Mouse (Mus musculus) right cerebral cortex, postnatal 10 days (tissue): ENCODE data around the gene Xirp1.

Source experiments
- DNase-seq, 2 experiments: peaks; one replicate each; pipeline ENCODE4 v3.0.0; 2021; ENCODE audit warnings: low spot score in 2 of 2

The Xirp1 gene

DNA sequence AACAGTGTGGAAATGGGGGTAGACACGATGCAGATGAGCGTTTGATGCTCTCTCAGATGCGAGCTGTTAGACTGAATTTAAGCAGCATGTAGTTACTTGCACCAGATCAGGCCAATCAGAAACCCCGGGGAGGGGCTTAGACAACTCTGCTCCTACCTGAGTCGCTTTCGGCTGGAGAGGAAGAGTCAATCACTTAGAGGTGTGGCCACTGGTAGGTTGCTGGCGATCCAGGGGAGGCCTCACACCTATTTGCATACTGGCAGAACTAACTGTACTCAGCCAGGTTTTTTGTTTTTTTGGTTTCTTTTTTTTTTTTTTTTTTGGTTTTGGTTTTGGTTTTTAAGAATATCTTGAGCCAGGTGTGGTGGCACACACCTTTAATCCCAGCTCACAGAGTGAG is 35.1 kb downstream of the Xirp1 start:
- no peak for DNase-seq

- DNase-seq, result no peak
Measured at GRCm38 (mm10) chr9:119985881-119986574, 37.4 kb downstream of the Xirp1 start.

- no peak for DNase-seq
Measured at GRCm38 (mm10) chr9:119984536-119985011, 38.8 kb downstream of the Xirp1 start, which contains the start of gene Csrnp1. TSS of gene Csrnp1 (minus strand) at chr9:119984658.

DNA sequence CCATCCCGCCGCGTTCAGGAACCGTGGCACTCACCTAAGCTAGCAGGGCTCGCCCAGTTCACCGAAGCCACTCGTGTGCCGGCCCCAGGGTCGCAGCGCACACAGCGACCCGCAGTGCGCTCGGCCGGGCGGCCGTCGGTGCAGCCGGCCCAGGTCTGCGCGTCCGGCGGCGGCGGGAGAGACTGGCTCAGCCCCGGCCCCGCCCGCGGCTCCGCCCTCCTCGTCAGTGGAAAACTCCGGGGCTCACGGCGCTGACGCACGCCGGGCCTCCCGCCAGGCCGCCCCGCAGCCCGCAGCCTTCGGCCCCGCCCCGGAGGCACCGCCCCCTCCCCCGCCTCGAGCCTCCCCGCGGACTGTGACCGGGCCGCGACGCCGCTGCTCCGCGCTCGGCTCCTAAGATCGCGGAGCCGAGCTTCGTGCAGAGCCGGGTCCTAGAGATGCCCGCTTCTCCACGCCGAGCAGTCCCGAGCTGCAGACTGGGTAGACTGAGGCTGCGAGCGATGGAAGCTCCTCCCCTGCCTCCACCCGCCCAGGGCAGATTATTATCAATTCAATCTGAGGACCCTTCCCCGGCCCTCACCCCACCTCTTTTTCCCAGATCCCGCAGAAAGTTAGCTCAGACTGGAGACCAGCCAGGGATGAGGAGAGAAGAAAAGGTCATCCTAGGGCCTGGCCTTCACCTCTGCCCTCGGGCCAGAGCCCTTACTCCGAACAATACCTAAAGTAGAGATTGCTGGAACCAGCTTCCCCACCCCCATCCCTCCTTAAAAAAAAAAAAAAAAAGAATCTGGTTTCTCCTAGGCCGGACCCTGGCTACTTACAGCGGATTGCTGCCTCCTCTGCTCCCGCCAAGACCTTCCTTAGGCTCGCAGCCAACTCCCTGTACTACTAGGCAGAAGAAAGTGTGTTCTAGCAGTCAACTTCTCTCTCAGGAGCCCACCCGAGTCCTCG is 39.5 kb downstream of the Xirp1 start:
- peak; percentile 88 to 90 for DNase-seq

- peak in 1 of 2 experiments; percentile 53 for DNase-seq
Measured at GRCm38 (mm10) chr9:119982956-119983551, 40.3 kb downstream of the Xirp1 start.

- peak; percentile 63 to 70 for DNase-seq
Measured at GRCm38 (mm10) chr9:119982241-119982811, 41.1 kb downstream of the Xirp1 start.

- peak; percentile 66 to 69 for DNase-seq
Measured at GRCm38 (mm10) chr9:119981183-119982179, 41.9 kb downstream of the Xirp1 start.

GRCm38 (mm10) chr9:119980770-119981182 is 42.6 kb downstream of the Xirp1 start:
- DNase-seq, result peak in 1 of 2 experiments; percentile 57

DNA sequence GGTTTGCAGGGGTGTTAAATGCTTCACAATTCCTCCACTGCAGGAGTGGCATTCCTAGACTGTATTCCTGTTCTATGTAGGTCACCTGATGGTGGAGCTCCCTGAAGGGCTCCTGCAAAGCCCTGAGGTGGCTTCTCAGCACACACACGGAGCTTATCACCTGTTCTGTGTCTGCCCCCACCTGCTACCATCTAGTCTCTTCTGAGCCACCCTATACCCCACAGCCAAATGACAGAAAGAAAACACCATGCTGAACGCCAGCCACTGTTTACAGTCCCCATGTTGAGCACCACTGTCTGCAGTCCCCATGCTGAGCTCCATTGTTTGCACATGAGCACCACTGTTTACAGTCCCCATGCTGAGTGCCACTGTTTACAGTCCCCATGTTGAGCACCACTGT is 43.6 kb downstream of the Xirp1 start:
- no peak for DNase-seq

- peak; percentile 61 to 80 for DNase-seq
Measured at GRCm38 (mm10) chr9:119978811-119979441, 44.5 kb downstream of the Xirp1 start.

GRCm38 (mm10) chr9:119978151-119978810 is 45.1 kb downstream of the Xirp1 start:
- no peak for DNase-seq

- DNase-seq, result peak; percentile 53 to 57
Measured at GRCm38 (mm10) chr9:119977557-119978060, 45.8 kb downstream of the Xirp1 start.

- DNase-seq, result no peak
Measured at GRCm38 (mm10) chr9:119976704-119977556, 46.5 kb downstream of the Xirp1 start.

GRCm38 (mm10) chr9:119975286-119975685 is 48.1 kb downstream of the Xirp1 start:
- DNase-seq, result no peak

DNA sequence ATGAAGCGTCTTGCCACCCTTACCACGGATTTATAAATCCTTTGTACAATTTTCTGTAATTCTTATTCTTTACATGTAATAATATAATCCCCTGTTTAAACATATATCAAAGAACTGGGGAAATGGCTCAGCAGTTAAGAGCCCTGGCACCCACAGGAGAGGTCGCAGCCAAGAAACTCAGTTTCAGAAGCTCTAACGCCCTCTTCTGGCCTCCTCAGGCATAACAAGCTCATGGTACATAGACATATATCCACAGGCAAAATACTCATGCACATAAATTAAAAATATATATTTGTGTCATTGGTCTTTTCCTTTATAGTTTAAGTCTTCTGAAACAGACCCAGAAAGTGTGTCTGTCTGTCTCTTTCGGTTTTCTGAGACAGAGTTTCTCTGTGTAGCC is 48.8 kb downstream of the Xirp1 start:
- no peak for DNase-seq

- DNase-seq, result no peak
Measured at GRCm38 (mm10) chr9:119973869-119974520, 49.4 kb downstream of the Xirp1 start.

GRCm38 (mm10) chr9:119973281-119973680 is 50.1 kb downstream of the Xirp1 start:
- DNase-seq, result no peak

GRCm38 (mm10) chr9:119972582-119972981 is 50.8 kb downstream of the Xirp1 start:
- no peak for DNase-seq
